Mouse (Mus musculus): ENCODE results near the gene Fbxl17.

Fbxl17 gene

DNA sequence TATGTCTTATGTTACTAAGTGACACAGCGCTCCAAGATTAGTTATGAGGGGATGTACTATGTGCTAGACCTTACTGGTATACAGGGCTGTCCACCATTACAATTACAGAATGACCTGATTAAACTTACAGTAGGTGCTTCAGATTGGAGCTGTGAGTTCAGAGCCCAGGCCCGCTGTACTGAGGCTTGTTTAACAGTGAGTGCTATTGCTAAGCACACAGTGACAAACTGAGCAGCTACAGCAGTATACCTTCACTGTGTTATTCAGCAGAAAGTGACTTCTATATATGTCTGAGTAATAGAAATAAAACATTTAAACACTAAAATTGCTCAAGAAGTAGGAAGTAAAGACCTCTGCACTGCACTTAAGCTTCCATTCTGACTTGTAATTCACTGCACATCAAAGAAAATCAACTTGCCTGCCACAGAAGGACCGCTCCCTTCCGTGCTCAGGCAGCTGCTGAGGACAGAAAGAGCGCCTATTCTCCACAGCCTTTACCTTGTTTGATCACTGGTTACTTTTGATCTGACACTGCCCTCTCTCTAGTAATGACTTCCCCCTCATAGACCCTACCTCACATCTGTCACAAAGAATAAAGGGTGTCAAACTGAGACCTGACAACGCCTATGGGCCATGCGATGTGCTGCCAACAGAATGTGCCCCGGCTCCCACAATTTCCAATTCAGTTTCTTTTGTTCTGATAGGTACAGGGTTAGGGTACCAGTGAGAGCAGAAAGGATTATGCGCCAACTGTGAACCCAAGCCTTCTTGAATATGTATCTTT lies 39.9 kb downstream of the Fbxl17 start:
- no peak for DNase-seq (ENCODE audit: low read depth)

DNA sequence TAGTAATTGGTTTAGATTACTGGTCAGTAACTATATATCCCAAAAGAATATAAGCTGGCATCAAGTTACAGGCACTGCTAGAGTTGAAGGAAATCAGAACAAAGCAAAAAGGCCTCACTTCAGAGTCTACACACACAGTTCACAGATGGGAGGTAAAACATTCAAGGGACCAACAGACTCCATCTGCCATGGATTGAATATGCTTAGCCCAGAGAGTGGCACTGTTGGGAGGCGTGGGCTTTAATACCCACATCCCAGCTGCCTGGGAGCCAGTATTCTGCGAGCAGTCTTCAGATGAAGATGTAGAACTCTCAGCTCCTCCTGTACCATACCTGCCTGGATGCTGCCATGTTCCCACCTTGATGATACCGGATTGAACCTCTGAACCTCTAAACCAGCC lies 41.8 kb downstream of the Fbxl17 start:
- no peak for DNase-seq (ENCODE audit: low read depth)

DNA sequence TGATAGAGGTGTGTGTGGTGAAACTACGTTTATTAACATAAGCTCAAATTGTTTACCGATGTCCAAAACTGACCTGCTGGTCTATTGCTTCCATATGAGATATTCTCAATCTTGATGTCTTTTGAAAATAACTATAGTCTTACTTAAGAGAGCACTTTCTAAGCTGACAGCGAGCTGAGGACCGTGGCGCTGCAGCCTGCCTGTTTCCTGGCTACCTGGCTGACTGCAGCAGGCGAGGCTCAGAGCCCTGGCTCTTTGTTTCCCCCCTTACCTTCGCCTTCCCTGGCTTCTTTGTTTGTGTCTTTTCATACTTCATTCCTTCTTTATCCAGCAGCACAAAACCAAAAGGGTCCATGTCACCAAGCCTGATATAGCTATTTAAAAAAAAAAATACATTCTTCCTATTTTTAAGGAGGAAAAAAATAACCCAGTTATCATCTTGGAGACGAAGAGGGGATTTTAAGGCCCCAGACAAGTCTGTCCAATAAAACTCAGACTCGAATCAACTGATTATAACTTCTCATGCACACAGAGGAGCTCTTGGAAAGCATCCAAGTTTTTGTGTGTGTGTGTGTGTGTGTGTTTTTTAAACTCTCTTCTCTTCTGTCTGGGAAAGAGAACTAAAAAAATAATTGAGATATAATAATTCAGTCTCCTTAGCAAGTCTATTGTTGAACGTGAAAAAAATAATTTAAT lies 48.4 kb downstream of the Fbxl17 start:
- DNase-seq (ENCODE audit: low read depth) = no peak

DNA sequence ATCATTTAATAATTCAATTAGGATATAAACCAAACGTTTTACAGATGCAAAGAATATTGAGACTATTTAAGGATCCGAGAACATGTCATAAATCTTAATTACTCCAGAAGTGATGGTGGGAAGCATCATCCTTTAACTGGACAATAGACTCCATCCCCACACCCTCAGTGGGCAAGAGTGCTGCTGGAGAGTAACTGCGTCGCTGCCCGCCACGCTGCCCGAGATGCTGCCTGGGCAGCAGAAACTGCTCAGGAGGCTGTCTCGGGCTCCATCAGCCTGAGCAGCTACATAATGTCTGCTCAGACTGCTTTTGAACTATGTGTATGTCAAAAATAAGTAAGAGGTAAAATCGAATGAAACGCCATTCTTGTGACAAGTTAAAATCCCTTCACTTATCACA lies 52.1 kb downstream of the Fbxl17 start:
- no peak for DNase-seq (ENCODE audit: low read depth)

DNA sequence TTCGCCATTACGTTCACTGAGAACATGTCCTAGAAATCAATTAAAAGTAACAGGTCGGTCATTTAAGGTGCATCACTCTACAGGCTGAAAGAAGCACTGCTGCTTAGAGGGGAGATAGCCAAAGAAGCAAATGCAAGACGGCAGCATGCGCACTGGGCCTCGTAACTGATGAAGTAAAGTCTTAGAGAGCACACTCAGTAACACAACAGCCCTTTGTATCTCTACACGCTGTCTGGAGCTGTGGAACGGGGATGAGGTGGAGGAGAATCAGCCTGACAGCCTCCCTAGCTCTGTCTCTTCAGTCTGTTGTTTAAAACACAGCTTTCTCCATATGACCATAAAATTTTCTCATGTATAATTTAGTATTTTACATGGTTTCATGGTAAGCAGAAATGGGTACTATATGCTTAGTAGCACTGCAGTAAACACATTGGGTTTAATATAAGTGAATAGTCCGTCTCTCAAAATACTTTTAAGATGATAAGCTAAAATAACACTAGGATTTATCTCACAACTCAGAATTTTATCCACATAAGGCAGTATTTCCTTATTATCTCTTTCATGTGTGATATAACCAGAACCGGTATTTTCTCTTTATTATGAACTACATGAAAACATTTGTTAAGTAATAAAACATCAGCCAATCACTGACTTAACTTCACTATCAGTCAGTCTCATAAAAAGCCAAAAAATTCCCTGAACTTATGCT lies 52.7 kb downstream of the Fbxl17 start:
- DNase-seq (ENCODE audit: low read depth) = no peak

DNA sequence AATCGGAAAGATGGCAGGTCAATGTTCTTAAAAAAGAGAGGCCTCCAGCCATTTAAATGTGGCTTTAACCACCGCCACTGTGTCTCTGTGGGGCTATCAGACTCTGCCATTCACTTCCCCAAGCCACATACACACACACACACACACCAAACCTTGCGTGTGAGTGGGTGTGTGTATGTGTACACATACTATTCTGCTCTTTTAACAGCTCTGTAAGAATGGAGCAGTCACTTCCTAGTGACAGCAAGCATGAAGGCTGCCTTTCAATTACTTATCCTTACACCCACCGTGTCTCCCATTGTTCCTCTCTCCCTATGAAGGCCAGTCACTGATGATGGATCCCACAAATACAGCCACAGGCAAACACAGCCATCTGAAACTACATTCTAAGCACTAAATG lies 54.6 kb downstream of the Fbxl17 start:
- DNase-seq (ENCODE audit: low read depth) = no peak

DNA sequence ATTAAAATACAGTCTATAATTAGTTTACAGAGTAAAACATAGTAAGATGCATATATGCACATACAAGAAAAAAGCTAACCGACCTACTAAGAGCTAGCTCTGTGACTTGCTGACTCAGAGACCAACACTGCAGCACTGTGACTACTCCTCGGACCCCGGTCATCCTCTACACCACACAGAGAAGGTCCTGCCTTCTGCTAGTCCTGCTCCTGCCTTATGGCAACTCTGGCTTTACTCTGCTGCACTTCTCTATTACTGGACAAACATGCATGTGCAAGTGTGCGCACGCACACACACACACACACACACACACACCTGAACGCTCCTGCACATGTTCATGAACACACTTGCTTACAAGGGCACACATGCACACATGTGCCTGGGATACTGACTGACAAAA lies 62.4 kb downstream of the Fbxl17 start:
- no peak for DNase-seq (ENCODE audit: low read depth)

DNA sequence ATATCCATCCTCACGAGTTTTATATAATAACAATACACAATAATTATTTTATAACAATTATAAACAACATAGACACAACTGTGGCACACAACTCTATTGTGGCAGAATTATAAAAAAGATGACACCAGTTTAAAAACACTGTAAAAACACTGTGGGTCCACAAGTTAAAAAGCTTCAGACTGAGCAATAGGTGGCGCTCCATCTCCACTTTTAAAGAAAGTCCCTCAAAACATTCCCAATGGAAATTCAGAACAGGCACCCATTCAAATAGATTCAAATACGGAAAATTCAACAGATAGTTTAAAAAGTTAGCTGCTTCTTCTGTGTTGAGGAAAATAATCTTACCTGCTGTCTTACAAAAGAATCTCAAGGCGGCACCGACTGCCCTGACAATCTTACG lies 65.7 kb downstream of the Fbxl17 start:
- DNase-seq (ENCODE audit: low read depth) = no peak

DNA sequence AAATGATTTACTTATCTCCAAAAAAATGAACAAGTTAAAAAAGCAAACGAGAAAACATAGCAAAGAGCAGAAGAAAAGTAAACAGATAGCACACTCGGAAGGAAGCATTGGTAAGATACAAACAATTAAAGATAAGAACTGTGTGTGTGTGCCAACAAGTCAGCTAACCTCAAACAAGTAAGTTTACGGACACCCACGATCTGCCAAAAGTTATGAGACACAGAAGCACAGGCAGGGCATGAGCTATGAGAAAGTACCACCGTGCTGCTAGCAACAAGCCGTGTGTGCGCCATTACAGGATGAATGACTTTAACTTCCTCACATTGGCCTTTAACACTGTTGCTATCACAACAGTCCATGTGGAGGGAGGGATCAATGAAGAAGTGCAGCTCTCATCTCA lies 68.2 kb downstream of the Fbxl17 start:
- DNase-seq (ENCODE audit: low read depth) = no peak

DNA sequence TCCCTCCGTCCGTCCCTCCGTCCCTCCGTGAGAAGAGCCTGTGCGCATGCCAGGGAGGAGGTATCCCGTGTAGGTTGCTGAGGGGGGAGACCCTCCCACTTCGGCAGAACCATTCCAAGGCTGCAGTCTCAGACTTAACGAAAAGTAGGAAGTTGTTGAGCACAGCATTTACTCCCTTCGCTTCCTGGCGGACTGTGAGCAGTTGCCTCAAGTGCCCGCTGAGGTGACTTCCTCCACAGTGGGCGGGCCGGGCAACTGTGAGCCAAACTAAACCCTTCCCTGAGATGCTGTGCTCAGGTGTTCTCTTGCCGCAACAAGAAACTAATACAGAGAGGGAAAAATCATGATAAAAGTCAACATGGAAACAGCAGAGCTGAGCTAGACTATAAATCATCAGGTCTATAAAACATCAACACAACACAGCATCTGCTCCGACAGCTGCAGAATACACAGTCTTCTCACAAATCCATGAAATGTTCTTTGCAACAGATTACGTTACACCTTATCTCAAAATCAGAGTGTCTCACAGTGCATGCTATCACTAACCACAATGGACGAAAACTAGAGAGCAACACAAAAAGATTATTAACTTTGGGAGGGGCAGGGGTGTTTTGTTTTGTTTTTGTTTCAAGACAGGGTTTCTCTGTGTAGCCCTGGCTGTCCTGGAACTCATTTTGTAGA lies 69.3 kb downstream of the Fbxl17 start:
- no peak for DNase-seq (ENCODE audit: low read depth)

DNA sequence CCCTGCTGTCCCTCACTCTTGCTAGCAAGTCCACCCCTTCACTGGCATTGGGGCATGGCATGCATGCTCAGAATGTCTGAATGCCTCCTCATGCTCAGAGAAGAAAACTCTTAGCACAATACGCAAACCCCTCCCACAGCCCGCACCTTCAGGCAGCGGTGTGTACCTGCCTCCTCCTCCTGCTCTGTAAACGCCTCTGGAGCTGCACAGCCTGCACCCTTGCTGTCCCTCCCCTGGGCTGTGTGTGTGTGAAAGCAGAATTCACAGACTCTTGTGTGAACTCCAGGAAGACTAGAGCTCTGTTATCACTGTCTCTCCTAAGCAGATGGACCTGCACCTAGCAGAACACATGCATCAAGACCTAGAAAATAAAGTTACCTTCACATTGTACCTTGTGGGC lies 76.0 kb downstream of the Fbxl17 start:
- no peak for DNase-seq (ENCODE audit: low read depth)

DNA sequence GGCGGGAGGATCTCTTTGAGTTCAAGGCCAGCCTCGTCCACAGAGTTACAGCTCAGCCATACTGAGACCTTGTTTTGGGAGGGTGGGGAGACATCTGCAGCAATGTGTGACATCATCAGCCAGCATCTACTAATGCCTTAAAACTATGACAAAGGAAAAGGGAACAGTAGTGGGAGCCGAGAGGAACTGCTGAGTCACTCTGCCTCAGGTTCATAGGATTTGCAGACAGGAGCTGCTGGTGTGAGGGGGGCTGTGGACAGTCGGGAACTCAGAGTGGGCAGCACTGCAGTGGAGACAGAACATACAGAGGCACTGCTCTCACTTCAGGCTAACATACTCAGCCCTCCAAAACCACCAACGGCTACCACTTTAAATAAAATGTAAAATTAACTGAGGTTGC lies 77.1 kb downstream of the Fbxl17 start:
- no peak for DNase-seq (ENCODE audit: low read depth)

DNA sequence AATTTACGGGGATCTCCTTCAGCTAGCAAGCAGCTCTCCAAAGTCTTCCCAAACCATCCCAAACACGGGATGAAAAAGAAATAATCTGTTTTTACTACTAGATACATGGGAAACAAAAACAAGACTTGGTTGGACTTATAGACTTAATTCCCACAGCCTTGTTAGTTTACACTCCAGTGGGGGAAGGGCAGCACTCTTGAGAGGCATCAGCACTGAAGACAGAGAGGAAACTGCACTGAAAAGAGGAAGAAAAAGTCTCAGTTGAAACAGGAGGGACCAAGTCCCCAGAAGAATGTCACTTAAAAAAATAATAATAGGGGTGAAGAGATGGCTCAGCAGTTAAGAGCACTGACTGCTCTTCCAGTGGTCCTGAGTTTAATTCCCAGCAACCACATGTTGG lies 78.0 kb downstream of the Fbxl17 start:
- DNase-seq (ENCODE audit: low read depth) = no peak

DNA sequence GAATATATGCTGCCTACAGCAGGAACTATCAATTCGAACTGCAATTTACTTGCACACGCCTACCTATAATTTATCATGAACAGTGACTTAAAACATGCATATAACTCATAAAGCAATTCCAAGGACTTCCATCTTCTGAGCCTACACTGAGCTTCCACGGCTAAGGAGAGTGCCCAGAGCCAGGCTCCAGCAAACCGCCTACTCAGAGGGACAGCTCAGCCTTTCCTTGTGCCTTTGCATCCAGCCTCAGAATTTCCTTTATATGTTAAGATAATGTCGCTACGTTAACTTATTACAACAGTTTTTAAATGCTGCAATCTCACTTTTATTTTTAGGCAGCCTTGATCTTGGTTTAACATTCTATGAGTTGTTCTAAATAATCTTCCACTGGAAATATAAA lies 80.3 kb downstream of the Fbxl17 start:
- no peak for DNase-seq (ENCODE audit: low read depth)

DNA sequence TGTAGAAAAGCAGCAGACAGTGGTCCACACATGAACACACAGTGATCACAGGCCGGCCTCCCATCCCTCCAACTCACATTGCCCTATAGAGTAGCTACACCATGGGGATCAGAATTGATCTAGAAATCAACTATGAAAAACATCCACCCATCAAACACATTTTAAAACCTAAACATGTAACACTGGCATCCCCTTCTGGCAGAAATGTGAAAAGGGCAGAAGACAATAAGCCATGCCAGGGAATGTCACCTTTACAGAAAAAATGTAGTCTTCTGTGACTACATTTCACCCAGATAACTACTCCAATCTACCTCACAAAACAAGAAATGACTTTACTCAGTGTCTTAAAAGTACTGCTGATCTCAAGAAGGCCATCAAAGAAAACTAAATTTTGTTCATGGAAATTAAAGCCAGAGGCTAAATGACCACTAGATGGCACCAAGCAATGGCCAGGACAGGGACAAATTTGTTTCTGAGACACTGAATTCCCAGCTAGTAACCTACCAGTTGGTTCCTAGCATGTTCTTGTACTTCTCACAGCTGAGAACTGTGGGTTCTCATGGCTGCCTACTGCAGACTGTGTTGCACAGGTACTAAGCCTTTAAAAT lies 85.7 kb downstream of the Fbxl17 start:
- DNase-seq (ENCODE audit: low read depth) = no peak

DNA sequence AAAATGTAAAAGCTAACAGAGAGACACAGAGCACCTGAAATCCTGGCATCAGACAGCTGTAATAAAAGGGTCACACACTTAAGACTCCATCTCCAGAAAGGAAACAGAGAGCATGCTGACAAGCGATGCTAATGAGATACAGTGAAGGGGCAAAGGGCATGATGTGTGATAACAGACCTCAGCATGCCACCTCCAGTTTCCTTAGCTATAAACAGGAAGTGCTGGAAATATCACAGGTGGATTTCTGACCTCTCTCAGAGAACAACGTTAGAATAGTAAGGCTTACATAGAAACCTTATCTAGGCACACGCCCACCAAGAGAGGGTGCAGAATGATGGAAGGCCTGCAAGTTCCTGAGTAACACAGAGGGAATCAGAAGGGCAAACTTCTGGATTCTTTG lies 88.3 kb downstream of the Fbxl17 start:
- DNase-seq (ENCODE audit: low read depth) = no peak

DNA sequence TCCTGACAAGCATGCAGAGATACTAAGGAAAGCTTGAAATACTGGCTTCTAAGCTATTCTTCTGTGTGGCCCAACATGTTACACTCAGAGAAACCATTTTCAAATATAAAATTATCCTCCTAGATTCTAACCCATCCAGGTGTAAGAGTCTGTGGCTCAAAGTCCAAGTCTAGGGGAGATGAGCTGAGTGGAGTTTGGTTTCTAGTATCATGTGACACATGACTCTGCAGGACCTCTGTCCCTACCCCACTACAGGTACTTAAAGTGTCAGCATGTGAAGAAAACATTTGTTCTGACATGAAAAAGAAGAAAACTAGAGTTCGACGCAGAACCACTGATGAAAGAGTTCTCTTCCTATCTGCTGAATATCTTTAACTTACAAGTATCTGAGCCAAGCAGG lies 89.7 kb downstream of the Fbxl17 start:
- DNase-seq (ENCODE audit: low read depth) = no peak

DNA sequence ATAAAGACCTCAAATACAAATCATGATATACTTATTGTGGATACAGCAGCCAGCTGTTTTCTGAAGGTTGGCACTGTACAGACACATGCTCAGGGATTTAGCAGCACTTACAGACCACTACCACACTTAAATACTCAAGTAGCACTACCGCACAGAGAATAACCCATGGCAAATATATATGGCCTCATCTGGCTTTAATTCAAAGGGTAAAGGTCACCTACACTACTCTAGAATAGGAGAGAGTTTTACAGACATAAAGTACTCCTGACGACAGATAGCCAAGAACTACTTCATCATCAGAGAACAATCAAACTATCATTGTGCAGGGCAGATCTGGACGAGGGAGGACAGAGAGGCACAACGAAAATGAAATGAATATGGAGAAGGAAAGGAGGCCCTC lies 93.9 kb downstream of the Fbxl17 start:
- no peak for DNase-seq (ENCODE audit: low read depth)

DNA sequence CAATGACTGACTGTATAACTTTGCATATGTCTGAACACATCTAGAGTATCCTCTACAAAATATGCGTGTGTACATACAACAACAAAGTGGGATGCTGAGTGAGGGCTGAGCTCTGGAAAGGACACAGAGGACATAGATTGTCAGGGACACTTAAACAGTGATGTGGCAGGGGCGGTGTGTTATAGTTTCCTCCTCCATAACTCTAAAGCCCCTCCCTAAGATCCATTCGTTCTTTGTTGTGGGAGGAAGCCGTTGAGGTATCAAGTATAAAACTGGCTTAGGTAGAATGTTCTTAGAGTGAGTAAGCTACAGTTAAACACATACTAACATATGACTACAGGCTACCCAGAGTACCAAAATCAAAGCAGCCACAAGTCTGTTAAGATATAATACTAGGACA lies 94.3 kb downstream of the Fbxl17 start:
- no peak for DNase-seq (ENCODE audit: low read depth)

DNA sequence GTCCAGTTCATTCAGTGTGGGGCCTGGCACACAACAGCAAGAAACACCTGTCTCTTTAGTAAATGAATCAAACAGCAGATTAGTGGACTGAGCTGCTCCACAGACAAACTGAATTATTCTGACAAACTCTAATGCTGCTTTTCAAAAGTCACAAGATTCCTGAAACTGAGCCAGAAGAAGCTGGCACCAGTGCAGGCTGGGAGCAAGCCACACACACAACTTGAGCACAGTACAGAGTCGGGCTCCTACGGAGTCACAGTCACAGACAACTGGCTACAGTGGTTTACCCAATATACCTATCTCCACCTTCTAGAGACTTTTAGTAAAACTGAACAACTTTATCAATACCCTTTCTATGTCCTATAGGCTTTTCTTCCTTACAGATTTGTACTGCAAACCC lies 94.8 kb downstream of the Fbxl17 start:
- DNase-seq (ENCODE audit: low read depth) = no peak

DNA sequence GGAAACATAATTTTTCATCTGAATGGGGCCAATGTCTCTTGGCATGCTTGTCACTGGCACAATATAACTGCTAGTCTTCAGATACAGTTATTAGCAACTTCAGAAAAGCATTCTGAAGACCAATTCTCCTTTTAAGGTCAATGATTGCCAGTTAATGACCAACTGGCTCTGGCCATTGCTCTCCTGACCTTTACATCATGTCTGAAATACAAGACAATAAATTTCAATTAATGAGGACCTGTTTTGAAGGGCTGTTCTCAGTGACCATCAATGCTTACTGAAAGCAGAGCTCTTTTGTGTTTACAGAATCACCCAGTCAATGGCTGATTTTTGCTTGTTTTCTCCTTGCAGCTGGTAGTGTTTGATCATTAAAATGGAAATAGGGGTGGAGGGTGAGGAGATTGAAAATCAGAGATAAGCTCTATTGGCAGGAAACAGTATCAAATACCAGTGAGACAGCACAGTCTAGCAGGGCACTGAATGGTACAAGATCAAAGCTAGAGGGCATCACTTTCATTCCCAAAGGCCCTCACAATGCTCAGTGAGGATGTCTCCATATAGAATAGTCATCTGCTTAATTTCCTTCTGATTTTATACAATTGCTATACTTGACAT lies 95.9 kb downstream of the Fbxl17 start:
- DNase-seq (ENCODE audit: low read depth) = no peak
